14 mouse cellular contexts compared by ENCODE assay signal in genomic region chr17:15813658-15814212, GRCm38 (mm10). TPM values are rescaled to one million over a fixed set of nuclear protein-coding genes. Genes with fewer than 3 reads are reported as not detected.
DNase-seq lines count a peak whose midpoint lies in the region; ATAC-seq lines count a peak whose summit lies in the region.
"Had no signal": no experiment of that assay in that cellular context is flagged by ENCODE, and none has a peak within 500 bp of the region (broad histone marks: within the 10 kb centered on the region; RNA-seq: fewer than 3 reads in every experiment).

No protein-coding gene starts in this region.

- H3K4me1 ChIP-seq in embryonic facial prominence, embryonic 12.5 days = peaks cover 36% of the 10 kb centered on the region
- peaks cover 57% of the 10 kb centered on the region for H3K4me1 ChIP-seq in embryonic facial prominence, embryonic 10.5 days
- peaks cover 85% of the 10 kb centered on the region for H3K4me1 ChIP-seq in hindbrain, embryonic 13.5 days (replicated peaks)
- peaks cover 51% of the 10 kb centered on the region for H3K4me1 ChIP-seq in hindbrain, embryonic 10.5 days (replicated peaks)
- H3K4me1 ChIP-seq in stomach, embryonic 14.5 days (ENCODE audit: control insufficient read depth, insufficient read depth, low read length) = peaks cover 62% of the 10 kb centered on the region
- H3K4me1 ChIP-seq: liver, embryonic 15.5 days had no signal

- peak overlapping the region; percentile 19; the same call in 1 of the 2 replicates for H3K27ac ChIP-seq in embryonic facial prominence, embryonic 12.5 days
- no peak overlapping the region for H3K27ac ChIP-seq in embryonic facial prominence, embryonic 10.5 days (replicated peaks)
- H3K27ac ChIP-seq in hindbrain, embryonic 13.5 days = peak overlapping the region; percentile 49
- H3K27ac ChIP-seq in hindbrain, embryonic 10.5 days = no peak overlapping the region
- H3K27ac ChIP-seq in stomach, embryonic 14.5 days (ENCODE audit: low read length) = peak overlapping the region; percentile 61; the same call in 1 of the 2 replicates
- H3K27ac ChIP-seq: liver, embryonic 15.5 days had no signal

- 0 out of 2 replicates have a peak, but pooled peaks cover 5% of the 10 kb centered on the region for H3K36me3 ChIP-seq in embryonic facial prominence, embryonic 12.5 days
- peaks cover 42% of the 10 kb centered on the region for H3K36me3 ChIP-seq in embryonic facial prominence, embryonic 10.5 days (replicated peaks)
- peaks cover 27% of the 10 kb centered on the region for H3K36me3 ChIP-seq in hindbrain, embryonic 13.5 days
- H3K36me3 ChIP-seq in hindbrain, embryonic 10.5 days = peaks cover 63% of the 10 kb centered on the region
- H3K36me3 ChIP-seq in stomach, embryonic 14.5 days (ENCODE audit: control insufficient read depth, insufficient read depth, low read length) = peaks cover 19% of the 10 kb centered on the region
- H3K36me3 ChIP-seq: G1E; liver, embryonic 15.5 days had no signal

- H3K9ac ChIP-seq in embryonic facial prominence, embryonic 12.5 days = no peak overlapping the region
- H3K9ac ChIP-seq in hindbrain, embryonic 13.5 days = peak overlapping the region; percentile 30; the same call in 1 of the 2 replicates
- no peak overlapping the region for H3K9ac ChIP-seq in stomach, embryonic 14.5 days (replicated peaks; ENCODE audit: low read depth, low read length)
- H3K9ac ChIP-seq: liver, embryonic 15.5 days had no signal

- H3K4me2 ChIP-seq in embryonic facial prominence, embryonic 12.5 days (replicated peaks) = no peak overlapping the region
- H3K4me2 ChIP-seq in hindbrain, embryonic 13.5 days = peak overlapping the region; percentile 26; the same call in 1 of the 2 replicates
- peak overlapping the region; percentile 8; the same call in 1 of the 2 replicates for H3K4me2 ChIP-seq in stomach, embryonic 14.5 days (replicated peaks; ENCODE audit: low read depth, low read length)
- H3K4me2 ChIP-seq: liver, embryonic 15.5 days had no signal

- no peak for DNase-seq in embryonic facial prominence, embryonic 10.5 days (ENCODE audit: low spot score)
- DNase-seq in hindbrain, embryonic 10.5 days (ENCODE audit: low spot score) = no peak
- DNase-seq in lung, postnatal 10 days = peak; percentile 40
- DNase-seq in lung, postnatal 25 days (ENCODE audit: low spot score) = no peak
- no peak for DNase-seq in ovary, postnatal 14 days (ENCODE audit: low spot score)
- DNase-seq: adrenal gland, adult 8-10 months; cerebellum, adult 18-20 months; kidney, adult 2 months; retina, postnatal 1 day had no signal

- no peak overlapping the region for H3K4me3 ChIP-seq in embryonic facial prominence, embryonic 12.5 days
- H3K4me3 ChIP-seq in embryonic facial prominence, embryonic 10.5 days = no peak overlapping the region
- no peak overlapping the region for H3K4me3 ChIP-seq in hindbrain, embryonic 13.5 days
- H3K4me3 ChIP-seq in hindbrain, embryonic 10.5 days = no peak overlapping the region
- H3K4me3 ChIP-seq in stomach, embryonic 14.5 days (ENCODE audit: low read depth, low read length) = no peak overlapping the region
- H3K4me3 ChIP-seq: liver, embryonic 15.5 days had no signal

- H3K27me3 ChIP-seq in embryonic facial prominence, embryonic 12.5 days = no peaks in the 10 kb centered on the region
- no peaks in the 10 kb centered on the region for H3K27me3 ChIP-seq in embryonic facial prominence, embryonic 10.5 days (replicated peaks; ENCODE audit: low read depth, poor library complexity, severe bottlenecking)
- no peaks in the 10 kb centered on the region for H3K27me3 ChIP-seq in hindbrain, embryonic 13.5 days
- H3K27me3 ChIP-seq in hindbrain, embryonic 10.5 days (ENCODE audit: insufficient read depth, poor library complexity, severe bottlenecking) = no peaks in the 10 kb centered on the region
- no peaks in the 10 kb centered on the region for H3K27me3 ChIP-seq in stomach, embryonic 14.5 days (ENCODE audit: control insufficient read depth, insufficient read depth, low read length)
- H3K27me3 ChIP-seq: liver, embryonic 15.5 days had no signal

- no peak for ATAC-seq in embryonic facial prominence, embryonic 12.5 days (ENCODE audit: insufficient number of reproducible peaks, insufficient read depth, low FRiP score, low TSS enrichment)
- ATAC-seq in hindbrain, embryonic 13.5 days (ENCODE audit: low FRiP score) = no peak
- no peak for ATAC-seq in stomach, embryonic 14.5 days (ENCODE audit: insufficient number of reproducible peaks, insufficient read depth, low FRiP score, low read depth)

- WGBS in embryonic facial prominence, embryonic 12.5 days = 38% methylated on average over 3 of the region's 3 CpGs
- WGBS in embryonic facial prominence, embryonic 10.5 days = 70% methylated on average over 3 of the region's 3 CpGs
- WGBS in hindbrain, embryonic 13.5 days = 68% methylated on average over 3 of the region's 3 CpGs
- WGBS in hindbrain, embryonic 10.5 days = 80% methylated on average over 3 of the region's 3 CpGs
- 53% methylated on average over 3 of the region's 3 CpGs for WGBS in stomach, embryonic 14.5 days

- H3K9me3 ChIP-seq in embryonic facial prominence, embryonic 12.5 days = no peaks in the 10 kb centered on the region
- no peaks in the 10 kb centered on the region for H3K9me3 ChIP-seq in embryonic facial prominence, embryonic 10.5 days
- H3K9me3 ChIP-seq in hindbrain, embryonic 13.5 days = no peaks in the 10 kb centered on the region
- H3K9me3 ChIP-seq in hindbrain, embryonic 10.5 days = no peaks in the 10 kb centered on the region
- no peaks in the 10 kb centered on the region for H3K9me3 ChIP-seq in stomach, embryonic 14.5 days (ENCODE audit: control insufficient read depth, low read depth, low read length)
- H3K9me3 ChIP-seq: G1E; liver, embryonic 15.5 days had no signal

RNA-seq across cellular contexts. Expression of gene Rgmb, which starts 17.1 kb away (rescaled TPM):
- polyA plus RNA-seq in embryonic facial prominence, embryonic 12.5 days (2016; fragmentation: Nextera tagmentation; extraction: Ambion mirVana) = 30.2 and 33.5 TPM in 2 replicates
- polyA plus RNA-seq in embryonic facial prominence, embryonic 10.5 days (2016; fragmentation: Nextera tagmentation; extraction: Ambion mirVana) = 17.3 and 18.1 TPM in 2 replicates
- 86.6 and 97.1 TPM in 2 replicates for polyA plus RNA-seq in hindbrain, embryonic 13.5 days (2015; fragmentation: Nextera tagmentation; extraction: Ambion mirVana)
- polyA plus RNA-seq in hindbrain, embryonic 10.5 days (2016; fragmentation: Nextera tagmentation; extraction: Ambion mirVana) = 29.3 and 75.7 TPM in 2 replicates
- polyA plus RNA-seq in stomach, embryonic 14.5 days (2014; fragmentation: Nextera tagmentation; extraction: Ambion mirVana) = 64.0 and 74.5 TPM in 2 replicates
- polyA plus RNA-seq: G1E had no signal

Comparison
In these comparisons a context has a peak if more than half of its experiments do, and no peak if none do; other contexts are left out.
1. H3K27ac ChIP-seq: peak in embryonic facial prominence, embryonic 12.5 days (single experiment), hindbrain, embryonic 13.5 days (single experiment) and stomach, embryonic 14.5 days (single experiment); none in embryonic facial prominence, embryonic 10.5 days (single experiment) and hindbrain, embryonic 10.5 days (single experiment).